Mouse (Mus musculus): Measurements from ENCODE around the gene Sf3a3.

DNA sequence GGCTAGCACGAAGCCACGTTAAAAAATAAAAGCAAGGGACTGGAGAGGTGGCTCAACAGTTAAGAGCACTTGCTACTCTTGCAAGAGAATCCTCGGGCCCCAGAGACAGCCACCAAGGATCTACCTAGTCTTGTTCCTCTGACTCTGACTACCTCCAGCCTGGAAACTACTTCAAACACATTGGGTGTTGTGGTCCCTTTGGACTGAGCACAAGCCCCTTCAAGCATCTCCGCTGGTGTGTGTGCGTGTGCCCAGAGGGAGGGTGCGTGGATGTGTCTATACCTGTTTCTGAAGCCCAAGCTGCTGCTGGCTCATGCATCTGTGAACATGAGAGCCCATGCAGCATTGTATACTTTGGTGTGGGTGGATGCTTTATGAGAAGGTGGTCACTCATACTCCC, 38.6 kb upstream of the Sf3a3 start:
- TF ChIP-seq CTCF (IDR thresholded peaks at IDR 0.05; ENCODE audit: low read depth) (no peak), EP300 (optimal IDR thresholded peaks at IDR 0.05) (no peak)
